Mouse (Mus musculus): ENCODE measurements around the gene Mrpl20.

The Mrpl20 gene

DNA sequence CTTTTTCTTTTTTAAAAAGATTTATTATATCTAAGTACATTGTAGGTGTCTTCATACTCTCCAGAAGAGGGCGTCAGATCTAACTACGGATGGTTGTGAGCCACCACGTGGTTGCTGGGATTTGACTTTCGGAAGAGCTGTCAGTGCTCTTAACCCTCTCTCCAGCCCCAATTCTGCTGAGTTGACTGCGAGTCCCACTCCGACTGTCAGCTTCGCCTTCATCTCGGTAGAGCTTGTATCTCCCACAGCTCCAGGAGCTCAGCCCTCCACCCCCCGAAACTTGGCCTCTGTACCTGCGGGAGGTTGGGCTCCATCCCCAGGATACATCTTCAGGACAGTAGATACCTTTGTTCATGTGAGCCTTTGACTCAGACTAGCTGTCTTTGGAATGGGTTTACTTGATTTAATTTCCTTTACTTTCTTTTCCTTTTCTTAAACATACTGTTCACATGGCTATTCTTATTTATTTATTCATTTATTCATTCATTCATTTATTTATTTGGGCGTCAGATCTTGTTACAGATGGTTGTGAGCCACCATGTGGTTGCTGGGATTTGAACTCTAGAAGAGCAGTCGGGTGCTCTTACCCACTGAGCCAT is at the start of gene Mrpl20:
TSS of gene Mrpl20 (plus strand) at position 138 of the 599 bp plus-strand sequence.
- peak; percentile 30 for DNase-seq (ENCODE audit: low spot score)

GRCm38 (mm10) chr4:155757011-155757410 is 45.7 kb upstream of the Mrpl20 start:
- DNase-seq (ENCODE audit: low spot score): no peak

GRCm38 (mm10) chr4:155759862-155760612 is 42.6 kb upstream of the Mrpl20 start:
- DNase-seq (ENCODE audit: low spot score): peak; percentile 58

DNA sequence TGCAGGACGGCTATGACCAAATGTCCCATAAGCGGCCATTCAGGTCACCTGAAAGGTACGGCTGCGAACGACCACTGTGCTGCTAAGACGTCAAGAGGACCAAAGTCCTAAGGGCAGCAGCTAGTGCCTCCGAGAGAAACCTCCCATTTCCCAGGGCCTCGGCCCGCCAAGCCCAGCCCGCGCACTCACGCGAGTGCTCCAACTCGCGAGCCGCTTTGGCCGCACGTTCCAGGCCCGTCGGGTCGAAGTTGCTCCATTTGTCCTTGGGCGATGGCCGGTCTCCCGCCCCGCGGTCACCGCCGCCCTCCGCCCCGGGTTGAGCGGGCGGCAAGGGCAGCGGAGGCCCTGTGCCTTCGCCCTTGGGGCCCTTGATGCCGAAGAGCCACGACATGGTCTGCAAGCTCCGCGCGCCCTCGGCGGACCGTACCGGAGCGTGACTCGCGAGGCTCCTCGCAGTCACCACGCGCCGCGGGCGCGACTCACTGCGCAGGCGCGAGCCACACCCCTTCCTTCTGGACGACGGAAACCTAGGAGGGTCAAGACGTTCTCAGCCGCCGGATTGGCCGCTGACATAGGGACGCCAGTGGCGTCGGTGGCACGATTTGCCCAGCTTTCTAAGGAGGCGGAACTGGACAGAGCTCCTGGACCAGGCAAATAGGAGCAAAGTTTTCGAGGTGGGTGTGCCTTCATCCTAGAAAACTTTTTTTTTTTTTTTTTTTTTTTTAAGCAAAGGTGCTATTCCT is 41.9 kb upstream of the Mrpl20 start, which contains the start of gene Atad3a:
TSS of gene Atad3a (minus strand) at position 481 of the 743 bp plus-strand sequence.
- DNase-seq (ENCODE audit: low spot score): peak; percentile 99

DNA sequence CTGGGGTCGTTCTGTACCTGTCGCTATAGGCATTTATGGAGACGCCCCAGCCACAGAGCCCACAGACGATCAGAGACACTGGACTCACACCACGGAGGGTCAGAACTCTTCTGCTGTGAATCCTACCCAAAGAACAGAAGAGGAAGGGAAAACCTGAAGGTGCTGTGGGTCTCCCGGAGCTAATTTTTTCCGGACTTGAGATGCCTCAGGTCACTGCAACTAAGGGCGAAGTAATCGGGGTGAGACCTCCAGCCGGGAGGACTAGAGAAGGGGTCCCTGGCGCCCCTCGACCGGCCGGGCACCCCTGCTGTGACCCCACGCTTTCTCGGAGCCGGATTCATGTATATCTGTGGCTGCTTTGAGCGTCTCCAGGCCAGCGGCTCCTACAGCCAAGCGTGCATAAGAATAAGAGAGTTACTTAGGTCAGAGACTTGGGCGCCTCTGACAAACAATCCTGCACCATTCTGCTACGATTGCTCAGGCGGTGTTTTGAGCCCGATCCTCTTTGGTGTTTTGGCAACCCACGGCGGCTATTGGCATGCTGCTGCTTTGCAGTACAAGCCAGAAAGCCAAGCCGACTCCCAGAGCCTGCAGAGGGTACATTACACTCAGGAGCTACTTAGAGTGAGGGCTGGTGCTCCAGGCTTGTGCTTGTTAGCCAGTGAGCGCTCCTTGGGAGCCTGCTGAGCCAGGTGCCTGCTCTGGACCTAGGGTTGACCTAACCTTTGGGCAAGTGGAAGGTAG is 41.1 kb upstream of the Mrpl20 start:
- DNase-seq (ENCODE audit: low spot score): no peak

DNA sequence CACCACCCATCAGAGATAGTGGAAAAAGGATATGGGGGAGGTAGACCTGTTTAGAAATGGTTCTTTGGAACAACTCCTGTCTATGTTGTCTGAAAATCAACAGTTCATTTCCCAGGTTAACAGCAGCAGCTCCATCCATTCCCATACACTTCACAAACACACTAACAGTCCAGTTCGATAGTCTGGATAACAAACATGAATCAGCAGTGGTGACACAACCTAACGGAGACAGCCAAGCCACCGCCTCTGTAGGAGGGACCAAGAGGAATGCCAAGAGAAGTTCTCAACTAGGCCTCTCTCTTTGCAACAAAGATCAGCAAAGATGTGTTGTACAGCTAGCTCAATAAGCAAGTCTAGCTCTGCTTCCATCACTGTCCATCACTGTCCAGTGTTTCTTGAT is 40.3 kb upstream of the Mrpl20 start:
- DNase-seq (ENCODE audit: low spot score): no peak

DNA sequence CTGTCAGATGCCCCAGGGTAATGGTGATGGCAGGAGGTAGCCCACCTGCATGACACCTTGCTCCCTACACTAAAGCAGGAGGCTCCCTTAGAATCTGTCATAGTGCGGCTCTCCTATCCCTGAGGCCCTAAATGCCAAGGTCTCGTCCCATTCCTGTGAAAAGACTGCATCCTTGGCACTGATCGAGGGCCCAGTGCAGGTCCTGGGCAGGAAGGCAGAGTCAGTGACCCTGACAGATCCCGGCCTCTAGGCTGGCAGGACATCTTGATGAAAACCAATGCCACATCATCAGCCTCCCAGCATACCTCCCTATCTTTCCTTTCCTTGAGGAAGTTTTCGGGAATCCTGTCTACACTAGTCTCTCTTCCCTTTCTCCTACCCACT is 33.2 kb upstream of the Mrpl20 start:
- DNase-seq (ENCODE audit: low spot score): no peak

- DNase-seq (ENCODE audit: low spot score): peak; percentile 91
Measured at GRCm38 (mm10) chr4:155769880-155770512, 32.7 kb upstream of the Mrpl20 start.

DNA sequence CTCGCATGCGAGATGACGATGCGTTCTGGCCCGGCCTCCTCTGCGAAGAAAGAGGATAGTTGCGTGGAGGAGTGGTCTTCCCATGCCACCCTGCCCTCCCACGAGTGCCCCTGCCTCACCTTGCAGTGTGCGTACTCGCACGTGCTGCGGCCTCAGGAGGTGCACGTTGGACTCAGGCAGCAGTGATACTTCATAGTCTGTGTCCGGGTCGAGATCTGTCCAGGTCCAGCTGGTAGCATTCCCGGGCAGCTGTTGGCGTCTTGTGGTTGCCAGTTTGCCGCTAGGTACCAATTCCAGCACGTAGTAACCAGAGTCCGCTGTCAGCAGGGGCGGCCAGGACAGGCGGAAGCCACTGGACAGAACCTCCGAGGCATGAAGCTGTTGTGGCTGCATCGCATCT is 32.1 kb upstream of the Mrpl20 start:
- DNase-seq (ENCODE audit: low spot score): no peak

GRCm38 (mm10) chr4:155771706-155772105 is 31.0 kb upstream of the Mrpl20 start:
- DNase-seq (ENCODE audit: low spot score): no peak

DNA sequence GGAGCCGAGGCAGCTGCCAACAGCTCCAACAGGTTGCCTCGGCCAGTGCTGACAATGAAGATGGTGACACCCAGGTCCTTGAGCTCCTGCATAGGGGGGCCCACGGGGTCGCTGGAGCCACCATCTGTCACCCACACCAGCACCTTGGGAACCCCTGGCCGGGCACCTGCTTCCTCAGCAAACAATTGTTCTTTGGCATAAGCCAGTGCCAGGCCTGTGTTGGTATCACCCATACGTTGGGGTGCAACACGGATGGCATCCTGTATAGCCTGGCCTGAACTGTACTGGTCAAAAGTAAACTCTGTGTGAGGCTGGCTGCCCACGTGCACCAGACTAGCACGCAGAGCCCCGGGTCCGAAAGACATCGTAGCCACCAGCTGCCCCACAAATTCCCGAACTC is 29.9 kb upstream of the Mrpl20 start:
- DNase-seq (ENCODE audit: low spot score): no peak

DNA sequence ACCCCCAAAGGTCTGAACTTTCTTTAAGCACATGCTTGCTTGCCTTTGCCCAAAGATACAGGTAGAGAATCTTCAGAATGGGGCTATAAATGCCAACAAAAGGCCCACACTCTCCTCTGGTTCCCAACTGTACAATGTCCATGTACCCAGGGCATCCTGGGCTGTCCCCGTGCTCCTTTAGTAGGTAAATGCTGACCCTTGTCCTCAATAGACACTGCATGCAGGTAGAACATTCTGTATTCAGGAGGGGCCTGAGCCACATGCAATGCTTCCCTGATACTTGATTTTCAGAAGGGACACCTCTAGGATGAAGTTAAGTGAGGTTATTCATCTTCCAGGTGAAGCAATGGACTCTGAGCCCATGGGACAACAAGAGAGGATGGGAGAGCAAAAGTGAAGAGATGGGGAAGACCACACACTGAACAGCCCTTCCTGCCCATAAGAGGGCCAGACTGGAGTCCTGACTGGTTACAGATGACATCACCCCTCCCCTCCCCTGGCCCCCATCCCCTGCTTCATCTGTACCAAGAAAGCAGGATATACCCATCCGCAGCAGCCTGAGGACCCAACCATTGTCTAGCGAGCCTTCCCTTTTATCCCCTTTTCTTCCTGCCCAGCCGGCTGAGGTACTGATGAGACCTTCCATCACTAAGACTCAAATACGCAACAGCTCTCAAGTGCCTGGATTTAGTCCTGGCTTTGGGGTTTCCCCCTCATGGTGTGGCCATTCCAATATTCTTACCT is 29.2 kb upstream of the Mrpl20 start:
- DNase-seq (ENCODE audit: low spot score): no peak

GRCm38 (mm10) chr4:155774280-155774754 is 28.4 kb upstream of the Mrpl20 start, which contains the start of gene Vwa1:
Vwa1 (minus strand) TSS chr4:155774698.
- peak; percentile 78 for DNase-seq (ENCODE audit: low spot score)

DNA sequence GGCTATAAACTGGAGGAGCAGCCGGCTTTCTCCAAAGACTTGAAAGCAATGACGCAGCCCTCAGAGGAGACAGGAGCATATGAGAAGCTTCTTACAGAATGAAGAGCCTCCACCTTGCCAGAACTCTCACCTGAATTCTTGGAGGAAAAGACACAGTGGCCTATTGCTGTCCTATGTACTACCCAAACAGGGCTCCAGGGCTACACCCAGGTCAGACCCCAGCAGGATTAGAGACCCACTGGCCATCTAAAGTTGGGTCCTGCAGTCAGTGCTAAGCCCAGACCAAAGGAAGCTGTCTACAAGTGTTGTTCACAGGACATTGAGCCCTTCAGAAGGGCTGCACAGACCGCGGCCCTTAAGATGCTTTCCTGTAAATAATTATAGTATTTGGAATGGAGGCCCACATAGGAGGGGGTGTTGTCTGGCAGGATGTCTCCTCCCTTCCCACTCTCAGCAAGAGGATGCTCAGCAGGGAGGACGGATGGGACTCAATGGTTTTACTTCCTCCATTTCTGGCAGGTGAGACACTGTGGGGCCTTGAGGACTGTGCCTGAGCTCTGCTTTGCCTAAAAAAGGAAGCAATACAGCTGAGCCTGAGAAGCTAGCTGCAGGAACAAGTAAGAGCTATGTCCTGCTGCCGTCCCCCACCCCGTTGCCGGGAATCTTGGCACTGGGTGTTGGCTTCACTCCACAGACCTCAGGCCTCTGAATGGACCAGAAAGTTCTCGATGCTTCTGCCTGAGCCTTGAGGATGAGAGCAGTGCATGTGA is 27.5 kb upstream of the Mrpl20 start:
- no peak for DNase-seq (ENCODE audit: low spot score)

DNA sequence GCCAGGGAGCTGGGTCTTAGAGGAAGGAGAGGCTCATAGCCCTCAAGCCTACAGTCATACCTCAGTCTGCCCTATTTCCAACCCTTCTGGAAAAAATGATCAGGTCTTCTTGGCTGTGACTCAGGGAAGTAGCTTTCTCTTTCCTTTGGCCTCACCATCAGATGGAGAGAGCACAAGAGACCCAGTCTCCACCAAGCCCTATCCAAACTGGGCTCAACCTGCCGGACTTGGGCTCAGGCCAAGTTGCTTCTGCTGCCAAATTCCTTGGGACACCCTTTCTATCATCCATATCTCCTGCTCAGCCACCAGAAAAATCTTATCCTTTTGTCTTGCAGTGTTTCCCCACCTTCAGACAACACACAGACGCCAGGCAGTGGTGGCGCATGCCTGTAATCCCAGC is 26.8 kb upstream of the Mrpl20 start:
- no peak for DNase-seq (ENCODE audit: low spot score)

- no peak for DNase-seq (ENCODE audit: low spot score)
Measured at GRCm38 (mm10) chr4:155776704-155777335, 25.9 kb upstream of the Mrpl20 start.

DNA sequence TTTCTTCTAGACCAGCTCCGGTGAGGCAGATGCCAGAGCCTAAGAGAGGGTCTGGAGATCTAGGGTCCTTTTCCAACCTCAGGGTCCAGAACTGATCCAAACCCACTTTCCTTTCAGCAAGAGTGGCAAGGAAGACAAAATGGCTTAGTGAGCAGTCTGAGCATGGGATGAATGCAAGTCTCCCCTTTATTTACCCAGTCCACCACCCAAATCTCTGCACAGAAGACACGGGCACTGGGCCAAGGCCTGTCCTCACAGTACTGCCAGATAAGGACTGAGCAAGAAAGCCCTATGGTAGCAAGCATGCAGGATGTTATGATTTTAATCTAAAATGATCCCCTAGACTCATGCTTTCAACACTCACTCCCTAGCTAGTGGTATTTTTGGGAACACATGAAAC is 24.9 kb upstream of the Mrpl20 start:
- no peak for DNase-seq (ENCODE audit: low spot score)

GRCm38 (mm10) chr4:155779498-155779897 is 23.2 kb upstream of the Mrpl20 start:
- DNase-seq (ENCODE audit: low spot score): no peak

DNA sequence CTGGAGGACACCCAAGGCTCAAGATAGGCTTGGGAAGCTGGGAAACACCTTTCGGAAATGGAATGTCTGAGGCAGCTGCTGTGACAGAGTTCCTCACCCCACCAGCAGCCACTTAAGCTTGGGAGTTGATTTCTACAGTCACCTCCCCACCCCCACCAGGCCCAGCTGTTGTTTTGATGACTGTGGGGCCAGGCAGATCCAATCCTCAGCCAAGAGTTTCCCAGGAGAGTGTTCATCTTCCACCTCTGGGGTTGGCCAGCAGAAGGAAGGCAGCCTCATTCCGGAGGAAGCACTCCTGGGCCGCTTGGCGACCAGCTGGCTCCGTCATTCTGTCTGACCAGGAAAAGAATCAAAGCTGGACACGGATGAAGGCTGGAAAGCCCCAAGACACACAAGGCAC is 21.8 kb upstream of the Mrpl20 start:
- peak; percentile 42 for DNase-seq (ENCODE audit: low spot score)
